Mouse (Mus musculus): ENCODE measurements around the gene Gm10663. TPM values are rescaled to one million over a fixed set of nuclear protein-coding genes. Genes with fewer than 3 reads are reported as not detected.

The Gm10663 gene
- polyA plus RNA-seq, 1 experiment from 2014 or later: not detected

DNA sequence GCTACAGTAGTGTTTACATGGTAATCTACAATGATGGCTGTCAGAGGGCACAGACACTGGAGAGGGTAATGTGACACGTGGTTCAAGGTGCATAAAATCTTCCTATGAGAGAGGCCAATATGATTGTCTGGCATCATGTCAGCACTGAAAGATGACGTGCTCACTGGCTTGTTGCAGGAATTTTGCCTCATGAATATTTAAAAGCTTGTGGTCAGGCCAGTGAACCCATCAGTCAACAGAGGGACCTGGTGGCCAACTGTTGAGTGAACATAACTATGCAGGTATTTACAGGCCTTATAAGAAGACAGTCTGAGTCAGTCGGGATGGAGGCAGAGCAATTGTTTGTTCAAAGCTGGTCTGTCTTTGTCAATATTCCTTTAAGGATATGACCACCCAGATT, 24.9 kb downstream of the Gm10663 start:
- Histone ChIP-seq H3K9ac (ENCODE audit: low read length) (no peak overlapping the region), H3K27me3 (ENCODE audit: control insufficient read depth, insufficient read depth, low read length) (no peaks in the 10 kb centered on the region), H3K27ac (ENCODE audit: low read length) (no peak overlapping the region), H3K4me2 (ENCODE audit: low read depth, low read length) (no peak overlapping the region), H3K36me3 (ENCODE audit: control insufficient read depth, insufficient read depth) (no peaks in the 10 kb centered on the region), H3K9me3 (replicated peaks; ENCODE audit: control insufficient read depth, low read length) (no peaks in the 10 kb centered on the region), H3K4me1 (ENCODE audit: control insufficient read depth, insufficient read depth, low read length) (no peaks in the 10 kb centered on the region), H3K4me3 (ENCODE audit: low read length) (no peak overlapping the region)
- WGBS: 68% methylated on average over 3 of the region's 3 CpGs
- ATAC-seq (replicated peaks; ENCODE audit: extremely low read depth, insufficient read depth, low FRiP score): no peak

DNA sequence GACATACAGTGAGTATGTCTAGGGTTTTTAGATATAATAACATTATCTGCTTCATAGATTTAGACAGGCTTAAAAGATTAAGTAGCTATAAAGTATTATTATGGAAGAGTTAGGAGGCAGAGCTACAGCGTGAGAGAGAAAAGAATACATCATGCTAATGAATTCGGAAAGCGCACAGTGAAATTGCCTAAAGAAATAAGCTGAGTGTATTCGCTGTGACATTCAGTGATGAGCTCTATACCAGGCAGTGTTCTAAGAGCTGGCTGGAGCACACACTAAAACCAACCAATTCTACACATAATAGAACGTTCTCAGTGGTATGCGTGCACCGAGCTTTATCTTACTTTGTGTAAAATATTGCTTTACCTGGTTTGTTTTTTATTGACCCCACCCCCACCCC, 28.8 kb downstream of the Gm10663 start:
- no peak overlapping the region for H3K4me3 ChIP-seq (ENCODE audit: low read length)
- H3K9ac ChIP-seq (ENCODE audit: low read length): no peak overlapping the region
- no peaks in the 10 kb centered on the region for H3K4me1 ChIP-seq (ENCODE audit: control insufficient read depth, insufficient read depth, low read length)
- 85% methylated on average over 7 of the region's 7 CpGs for WGBS
- no peaks in the 10 kb centered on the region for H3K27me3 ChIP-seq (ENCODE audit: control insufficient read depth, insufficient read depth, low read length)
- ATAC-seq (replicated peaks; ENCODE audit: extremely low read depth, insufficient read depth, low FRiP score): no peak
- H3K36me3 ChIP-seq (ENCODE audit: control insufficient read depth, insufficient read depth): no peaks in the 10 kb centered on the region
- no peak overlapping the region for H3K4me2 ChIP-seq (ENCODE audit: low read depth, low read length)
- H3K9me3 ChIP-seq (replicated peaks; ENCODE audit: control insufficient read depth, low read length): no peaks in the 10 kb centered on the region
- H3K27ac ChIP-seq (ENCODE audit: low read length): no peak overlapping the region

DNA sequence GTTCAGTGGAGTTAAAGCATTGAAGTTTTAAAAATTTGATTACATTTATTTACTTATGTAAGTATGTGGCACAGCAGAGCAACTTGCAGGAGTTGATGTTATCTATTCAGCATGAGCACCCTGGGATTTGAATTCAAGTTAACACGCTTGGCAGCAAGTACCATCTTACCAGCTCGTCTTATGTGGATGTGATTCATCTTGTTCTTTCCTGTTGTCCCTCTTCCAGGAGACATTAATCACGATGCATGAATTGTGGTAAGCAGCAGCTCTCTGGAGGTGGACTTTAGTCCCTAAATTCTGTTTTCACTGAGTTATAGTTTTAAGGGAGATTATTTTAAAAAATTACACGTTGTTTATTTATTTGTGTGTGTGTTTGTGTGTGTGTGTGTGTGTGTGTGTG, 29.2 kb downstream of the Gm10663 start:
- H3K27me3 ChIP-seq (ENCODE audit: control insufficient read depth, insufficient read depth, low read length): no peaks in the 10 kb centered on the region
- H3K9me3 ChIP-seq (replicated peaks; ENCODE audit: control insufficient read depth, low read length): no peaks in the 10 kb centered on the region
- H3K36me3 ChIP-seq (ENCODE audit: control insufficient read depth, insufficient read depth): no peaks in the 10 kb centered on the region
- H3K9ac ChIP-seq (ENCODE audit: low read length): no peak overlapping the region
- no peak overlapping the region for H3K27ac ChIP-seq (ENCODE audit: low read length)
- no peak overlapping the region for H3K4me3 ChIP-seq (ENCODE audit: low read length)
- ATAC-seq (replicated peaks; ENCODE audit: extremely low read depth, insufficient read depth, low FRiP score): no peak
- H3K4me2 ChIP-seq (ENCODE audit: low read depth, low read length): no peak overlapping the region
- no peaks in the 10 kb centered on the region for H3K4me1 ChIP-seq (ENCODE audit: control insufficient read depth, insufficient read depth, low read length)
- 56% methylated on average over 4 of the region's 4 CpGs for WGBS

DNA sequence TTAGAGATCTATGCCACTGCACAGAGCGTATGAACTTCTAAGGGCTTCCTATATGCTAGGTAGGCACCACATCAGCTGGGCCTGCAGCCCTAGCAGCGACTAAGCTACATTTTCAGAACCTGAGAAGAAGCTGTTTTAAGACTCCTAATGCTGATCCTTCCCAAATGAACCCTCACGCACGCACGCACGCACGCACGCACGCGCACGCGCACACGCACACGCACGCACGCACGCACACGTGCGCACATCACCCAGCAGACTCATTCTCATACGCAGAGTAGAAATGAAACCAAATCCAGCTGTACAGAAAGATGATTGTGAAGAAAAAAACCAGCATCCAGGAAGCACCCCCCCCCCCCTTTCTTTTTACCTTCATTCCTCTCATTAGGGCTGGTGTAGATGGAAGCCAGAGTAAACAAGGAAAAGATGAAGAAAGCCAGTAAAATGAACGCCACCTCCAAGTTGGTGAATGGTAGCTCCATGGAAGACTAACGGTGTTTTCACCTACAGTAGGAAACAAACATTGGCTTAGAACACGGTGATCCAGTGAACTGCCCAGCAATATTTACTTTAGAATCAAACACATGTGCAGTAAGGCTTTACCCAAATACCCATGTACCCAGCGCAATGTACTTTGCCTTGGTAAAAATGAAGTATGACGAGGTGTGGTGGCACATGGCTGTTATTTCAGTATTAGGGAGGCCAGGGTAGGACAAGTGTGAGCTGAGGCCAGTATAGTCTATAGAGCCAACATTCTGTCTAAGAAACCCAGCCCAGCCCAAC, 33.3 kb downstream of the Gm10663 start:
- Histone ChIP-seq H3K9ac (ENCODE audit: low read length) (no peak overlapping the region), H3K4me2 (ENCODE audit: low read depth, low read length) (no peak overlapping the region), H3K27me3 (ENCODE audit: control insufficient read depth, insufficient read depth, low read length) (no peaks in the 10 kb centered on the region), H3K4me3 (ENCODE audit: low read length) (no peak overlapping the region), H3K4me1 (ENCODE audit: control insufficient read depth, insufficient read depth, low read length) (no peaks in the 10 kb centered on the region), H3K9me3 (replicated peaks; ENCODE audit: control insufficient read depth, low read length) (no peaks in the 10 kb centered on the region), H3K27ac (ENCODE audit: low read length) (no peak overlapping the region), H3K36me3 (ENCODE audit: control insufficient read depth, insufficient read depth) (no peaks in the 10 kb centered on the region)
- WGBS: 90% methylated on average over 25 of the region's 25 CpGs
- no peak for ATAC-seq (replicated peaks; ENCODE audit: extremely low read depth, insufficient read depth, low FRiP score)

DNA sequence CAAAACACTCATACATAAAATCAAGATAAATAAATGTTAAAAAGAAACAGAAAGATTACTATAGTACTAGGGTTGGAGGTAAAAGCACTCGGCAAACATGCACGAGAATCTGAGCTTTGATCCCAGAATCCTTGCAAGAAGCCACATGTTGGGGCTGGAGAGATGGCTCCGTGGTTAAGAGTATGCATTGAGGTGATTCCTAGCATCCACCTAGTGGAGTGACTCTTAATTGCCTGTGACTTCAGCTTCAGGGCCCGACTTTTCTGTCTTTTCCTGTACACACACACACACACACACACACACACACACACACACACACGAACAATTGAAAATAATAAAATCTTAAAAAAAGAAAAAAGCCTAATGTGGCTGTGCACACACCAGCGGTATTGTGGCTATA, 34.1 kb downstream of the Gm10663 start:
- 62% methylated on average over 6 of the region's 6 CpGs for WGBS
- ATAC-seq (replicated peaks; ENCODE audit: extremely low read depth, insufficient read depth, low FRiP score): no peak
- H3K9me3 ChIP-seq (replicated peaks; ENCODE audit: control insufficient read depth, low read length): no peaks in the 10 kb centered on the region

DNA sequence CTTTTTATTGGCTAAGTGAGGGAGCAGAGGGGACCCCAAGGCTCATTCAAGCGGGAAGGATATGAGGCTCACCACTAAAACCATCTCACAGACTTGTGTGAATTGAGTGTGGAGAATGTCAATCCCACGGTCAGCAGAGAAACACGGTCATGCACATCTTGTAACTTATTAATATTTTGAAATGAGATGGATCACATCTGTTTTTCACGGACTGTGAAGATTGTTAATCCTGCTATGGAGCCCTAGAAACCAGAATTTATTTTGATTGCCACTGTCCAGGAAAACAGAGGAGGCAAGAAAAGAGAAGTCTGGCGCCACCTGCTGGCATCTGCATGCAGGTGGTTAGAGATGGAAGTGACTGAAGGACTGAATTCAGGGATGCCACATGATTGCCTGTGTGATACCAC, 35.5 kb downstream of the Gm10663 start:
- H3K4me2 ChIP-seq (ENCODE audit: low read depth, low read length): no peak overlapping the region
- no peaks in the 10 kb centered on the region for H3K36me3 ChIP-seq (ENCODE audit: control insufficient read depth, insufficient read depth)
- 33% methylated on average over 5 of the region's 5 CpGs for WGBS
- no peaks in the 10 kb centered on the region for H3K9me3 ChIP-seq (replicated peaks; ENCODE audit: control insufficient read depth, low read length)
- H3K27ac ChIP-seq (ENCODE audit: low read length): no peak overlapping the region
- H3K4me3 ChIP-seq (ENCODE audit: low read length): no peak overlapping the region
- H3K4me1 ChIP-seq (ENCODE audit: control insufficient read depth, insufficient read depth, low read length): no peaks in the 10 kb centered on the region
- H3K9ac ChIP-seq (ENCODE audit: low read length): no peak overlapping the region
- no peaks in the 10 kb centered on the region for H3K27me3 ChIP-seq (ENCODE audit: control insufficient read depth, insufficient read depth, low read length)
- no peak for ATAC-seq (replicated peaks; ENCODE audit: extremely low read depth, insufficient read depth, low FRiP score)

More for the DNA sequence above, 34.1 kb downstream of the Gm10663 start:
- H3K36me3 ChIP-seq (ENCODE audit: control insufficient read depth, insufficient read depth): no peaks in the 10 kb centered on the region
- no peak overlapping the region for H3K4me3 ChIP-seq (ENCODE audit: low read length)
- no peaks in the 10 kb centered on the region for H3K4me1 ChIP-seq (ENCODE audit: control insufficient read depth, insufficient read depth, low read length)
- no peaks in the 10 kb centered on the region for H3K27me3 ChIP-seq (ENCODE audit: control insufficient read depth, insufficient read depth, low read length)
- H3K9ac ChIP-seq (ENCODE audit: low read length): no peak overlapping the region
- no peak overlapping the region for H3K4me2 ChIP-seq (ENCODE audit: low read depth, low read length)
- H3K27ac ChIP-seq (ENCODE audit: low read length): no peak overlapping the region

DNA sequence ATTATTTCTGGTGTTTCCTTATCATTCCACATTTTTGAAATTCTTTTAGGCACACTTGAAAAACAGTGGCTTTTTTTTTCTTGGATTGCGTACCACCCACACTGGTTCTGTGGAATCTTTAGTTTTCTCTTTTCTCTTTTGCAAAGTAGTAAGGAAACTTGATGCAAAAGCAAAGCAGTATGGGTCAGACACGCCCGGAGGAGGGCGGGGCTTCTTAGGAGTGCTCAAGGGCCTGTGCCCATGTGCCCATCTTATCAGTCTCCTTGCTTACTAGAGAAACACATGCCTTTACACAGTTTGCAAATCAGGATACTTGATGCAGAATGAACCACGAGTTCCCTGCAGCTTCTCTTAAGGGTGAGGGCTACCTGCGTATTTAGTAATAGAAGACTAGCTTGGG, 37.3 kb downstream of the Gm10663 start:
- no peaks in the 10 kb centered on the region for H3K9me3 ChIP-seq (replicated peaks; ENCODE audit: control insufficient read depth, low read length)
- no peak for ATAC-seq (replicated peaks; ENCODE audit: extremely low read depth, insufficient read depth, low FRiP score)
- no peaks in the 10 kb centered on the region for H3K4me1 ChIP-seq (ENCODE audit: control insufficient read depth, insufficient read depth, low read length)
- no peaks in the 10 kb centered on the region for H3K27me3 ChIP-seq (ENCODE audit: control insufficient read depth, insufficient read depth, low read length)
- H3K9ac ChIP-seq (ENCODE audit: low read length): no peak overlapping the region
- H3K27ac ChIP-seq (ENCODE audit: low read length): no peak overlapping the region
- no peak overlapping the region for H3K4me3 ChIP-seq (ENCODE audit: low read length)
- H3K36me3 ChIP-seq (ENCODE audit: control insufficient read depth, insufficient read depth): no peaks in the 10 kb centered on the region
- 67% methylated on average over 6 of the region's 6 CpGs for WGBS
- no peak overlapping the region for H3K4me2 ChIP-seq (ENCODE audit: low read depth, low read length)

DNA sequence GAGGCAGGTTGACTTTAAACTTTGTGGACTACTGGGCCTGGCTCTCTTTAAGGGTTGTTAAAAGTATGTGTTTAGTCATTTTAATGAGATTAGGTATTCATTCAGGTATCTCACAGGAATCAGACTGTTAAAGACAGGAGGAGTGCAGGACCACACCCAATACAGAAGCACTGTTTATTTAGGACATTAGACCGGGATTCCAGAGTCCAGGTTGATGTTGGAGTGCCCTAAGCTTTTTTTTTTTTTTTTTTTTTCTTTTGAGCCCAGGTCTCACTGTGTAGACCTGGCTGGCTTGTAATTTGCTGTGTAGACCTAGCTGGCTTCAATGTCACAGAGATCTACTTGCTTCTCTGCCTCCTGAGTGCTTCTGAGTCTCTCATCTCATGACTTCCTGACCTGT, 51.2 kb downstream of the Gm10663 start:
- Histone ChIP-seq H3K9me3 (replicated peaks; ENCODE audit: control insufficient read depth, low read length) (no peaks in the 10 kb centered on the region), H3K9ac (ENCODE audit: low read length) (no peak overlapping the region), H3K4me1 (ENCODE audit: control insufficient read depth, insufficient read depth, low read length) (no peaks in the 10 kb centered on the region), H3K36me3 (ENCODE audit: control insufficient read depth, insufficient read depth) (no peaks in the 10 kb centered on the region), H3K27me3 (ENCODE audit: control insufficient read depth, insufficient read depth, low read length) (no peaks in the 10 kb centered on the region), H3K4me3 (ENCODE audit: low read length) (no peak overlapping the region), H3K4me2 (ENCODE audit: low read depth, low read length) (no peak overlapping the region), H3K27ac (ENCODE audit: low read length) (no peak overlapping the region)
- no peak for ATAC-seq (replicated peaks; ENCODE audit: extremely low read depth, insufficient read depth, low FRiP score)
- WGBS: 67% methylated on average over 1 of the region's 1 CpGs

DNA sequence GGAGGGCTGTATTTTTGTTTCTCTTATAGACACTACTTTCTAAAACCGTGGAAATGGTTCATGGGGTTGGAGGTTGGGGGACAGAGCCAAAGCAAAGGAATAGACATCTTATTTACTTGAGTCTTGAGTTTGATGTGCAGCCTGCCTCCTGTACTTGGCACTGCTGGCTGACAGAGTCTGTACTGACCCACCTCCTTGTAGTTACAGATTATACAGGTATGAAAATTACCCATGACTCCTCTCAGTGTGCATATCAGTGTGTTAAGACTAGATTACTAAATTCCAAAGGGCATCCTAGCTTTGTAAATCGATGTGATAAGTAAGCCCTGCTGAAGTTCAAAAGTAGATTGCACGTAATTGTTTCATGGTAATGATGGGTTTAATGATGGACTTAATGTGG, 51.6 kb downstream of the Gm10663 start:
- no peak overlapping the region for H3K4me2 ChIP-seq (ENCODE audit: low read depth, low read length)
- H3K4me1 ChIP-seq (ENCODE audit: control insufficient read depth, insufficient read depth, low read length): no peaks in the 10 kb centered on the region
- H3K27me3 ChIP-seq (ENCODE audit: control insufficient read depth, insufficient read depth, low read length): no peaks in the 10 kb centered on the region
- H3K9me3 ChIP-seq (replicated peaks; ENCODE audit: control insufficient read depth, low read length): no peaks in the 10 kb centered on the region
- WGBS: 71% methylated on average over 3 of the region's 3 CpGs
- H3K36me3 ChIP-seq (ENCODE audit: control insufficient read depth, insufficient read depth): no peaks in the 10 kb centered on the region
- no peak for ATAC-seq (replicated peaks; ENCODE audit: extremely low read depth, insufficient read depth, low FRiP score)
- H3K4me3 ChIP-seq (ENCODE audit: low read length): no peak overlapping the region
- H3K27ac ChIP-seq (ENCODE audit: low read length): no peak overlapping the region
- H3K9ac ChIP-seq (ENCODE audit: low read length): no peak overlapping the region

Data from heart, embryonic 16.5 days (tissue).